Mouse (Mus musculus) cortical plate, adult 2 months (tissue): Measurements from ENCODE around the gene Aph1c.

Experiments used
- CTCF ChIP-seq: fragments of 200-500 bp; IDR thresholded peaks from 2 replicates; pipeline ENCODE4 v1.5.1; 2011; ENCODE audit warnings: mild to moderate bottlenecking, control low read depth, low read length; ENCODE audit not compliant: insufficient read depth; ENCODE audit errors: extremely low read depth
- POLR2A ChIP-seq: fragments of 200-500 bp; IDR thresholded peaks from 2 replicates; pipeline ENCODE4 v1.6.1; 2011; ENCODE audit warnings: mild to moderate bottlenecking, low read length, control low read depth; ENCODE audit not compliant: insufficient read depth; ENCODE audit errors: extremely low read depth

GRCm38 (mm10) chr9:66832366-66832908 is 2.1 kb downstream of the Aph1c start:
- TF ChIP-seq CTCF (no peak), POLR2A (no peak)
